Mouse (Mus musculus) forebrain, postnatal 0 days (tissue): ENCODE measurements at regions not wholly inside any gene's neighbourhood (a gene's known extent, or its start where the extent isn't known, plus 50 kb on each side); places are given as distances from the start of the nearest gene placed in this dataset.
"Not testable (repeated sequence)": the region's sequence is repeated elsewhere in the genome, so short reads cannot be mapped to it uniquely, and the experiment has no call there.

ENCODE experiments used
- ATAC-seq: fragments of 200-750 bp; cut with Nextera tagmentation; 2 replicates; pipeline ENCODE4 v1.8.0; 2017; ENCODE audit warnings: mild to moderate bottlenecking, moderate library complexity
- DNase-seq: peaks from one replicate; pipeline ENCODE4 v3.0.0-alpha.2; 2015
- H3K27ac ChIP-seq: fragments of 300-500 bp; sonication (generic); 2 replicates; pipeline ENCODE4 v1.5.1; 2014; ENCODE audit warnings: low read depth, mild to moderate bottlenecking, antibody characterized with exemption, low read length, moderate library complexity, mixed read lengths
- H3K27me3 ChIP-seq: fragments of 300-500 bp; sonication (generic); 2 replicates; pipeline ENCODE4 v1.6.1; 2014; ENCODE audit warnings: mild to moderate bottlenecking, low read length, mixed read lengths; ENCODE audit not compliant: insufficient read depth
- H3K36me3 ChIP-seq: fragments of 300-500 bp; sonication (generic); 2 replicates; pipeline ENCODE4 v1.6.1; 2014; ENCODE audit warnings: mild to moderate bottlenecking, moderate library complexity; ENCODE audit not compliant: insufficient read depth
- H3K4me1 ChIP-seq: fragments of 300-500 bp; sonication (generic); 2 replicates; pipeline ENCODE4 v1.6.1; 2014; ENCODE audit warnings: antibody characterized with exemption; ENCODE audit not compliant: insufficient read depth
- H3K4me2 ChIP-seq: fragments of 300-500 bp; sonication (generic); 2 replicates; pipeline ENCODE4 v1.6.1; 2014; ENCODE audit warnings: low read depth, mild to moderate bottlenecking, moderate library complexity
- H3K4me3 ChIP-seq: fragments of 300-500 bp; sonication (generic); 2 replicates; pipeline ENCODE4 v1.5.1; 2014; ENCODE audit warnings: low read depth, low read length, mixed read lengths
- H3K9ac ChIP-seq: fragments of 300-500 bp; sonication (generic); 2 replicates; pipeline ENCODE4 v1.6.1; 2014; ENCODE audit warnings: mild to moderate bottlenecking
- H3K9me3 ChIP-seq: fragments of 300-500 bp; sonication (generic); 2 replicates; pipeline ENCODE4 v1.6.1; 2016; ENCODE audit warnings: low read length
- CTCF ChIP-seq: sonication (generic); IDR thresholded peaks from 2 replicates; pipeline ENCODE4 v1.5.1; 2016; ENCODE audit warnings: antibody characterized with exemption, control low read depth, low read depth
- WGBS: fragments of 180-500 bp; shearing (Covaris S2); extraction: QIAGEN DNeasy Blood & Tissue Kit; methylation state at CpG from one replicate; pipeline ENCODE4 v1.1.7; 2014; 5-methylcytosine and 5-hydroxymethylcytosine counted together

- no peaks in the 10 kb centered on the region for H3K36me3 ChIP-seq
Observed at GRCm38 (mm10) chr15:32043207-32043606, 133.9 kb upstream of the Tas2r119 start.

GRCm38 (mm10) chr15:32043670-32044069 is 133.4 kb upstream of the Tas2r119 start:
- H3K4me2 ChIP-seq, H3K9me3 ChIP-seq, H3K27ac ChIP-seq, H3K9ac ChIP-seq, ATAC-seq, H3K36me3 ChIP-seq, H3K27me3 ChIP-seq, H3K4me3 ChIP-seq, H3K4me1 ChIP-seq, DNase-seq: not testable (repeated sequence)
- WGBS = 95% methylated on average over 1 of the region's 1 CpGs

More at GRCm38 (mm10) chr15:32043207-32043606, 133.9 kb upstream of the Tas2r119 start:
- no peaks in the 10 kb centered on the region for H3K9me3 ChIP-seq
- no peak overlapping the region for H3K27ac ChIP-seq
- no peak overlapping the region for H3K4me3 ChIP-seq
- H3K9ac ChIP-seq = no peak overlapping the region
- H3K4me1 ChIP-seq = no peaks in the 10 kb centered on the region
- DNase-seq (no peak), ATAC-seq (no peak)
- TF ChIP-seq CTCF = no peak
- no peaks in the 10 kb centered on the region for H3K27me3 ChIP-seq
- no peak overlapping the region for H3K4me2 ChIP-seq

- no peak for TF ChIP-seq CTCF
Observed at GRCm38 (mm10) chr15:32048836-32049235, 128.3 kb upstream of the Tas2r119 start.

GRCm38 (mm10) chr15:32061573-32061972 is 115.5 kb upstream of the Tas2r119 start:
- Histone ChIP-seq H3K4me1 (no peaks in the 10 kb centered on the region), H3K9me3 (no peaks in the 10 kb centered on the region), H3K9ac (no peak overlapping the region), H3K27me3 (no peaks in the 10 kb centered on the region), H3K4me2 (no peak overlapping the region), H3K4me3 (no peak overlapping the region), H3K36me3 (no peaks in the 10 kb centered on the region), H3K27ac (no peak overlapping the region)
- no peak for TF ChIP-seq CTCF
- peak; percentile 27 for DNase-seq
- WGBS = 64% methylated on average over 4 of the region's 4 CpGs
- peak; percentile 69; the same call in 1 of the 2 replicates for ATAC-seq

More at GRCm38 (mm10) chr15:32048836-32049235, 128.3 kb upstream of the Tas2r119 start:
- no peaks in the 10 kb centered on the region for H3K36me3 ChIP-seq
- 28% methylated on average over 5 of the region's 5 CpGs for WGBS
- no peak overlapping the region for H3K27ac ChIP-seq
- no peaks in the 10 kb centered on the region for H3K27me3 ChIP-seq
- DNase-seq (no peak), ATAC-seq (no peak)
- H3K9ac ChIP-seq = no peak overlapping the region
- H3K9me3 ChIP-seq = no peaks in the 10 kb centered on the region
- no peaks in the 10 kb centered on the region for H3K4me1 ChIP-seq
- no peak overlapping the region for H3K4me2 ChIP-seq
- H3K4me3 ChIP-seq = no peak overlapping the region

GRCm38 (mm10) chr15:32082109-32082508 is 95.0 kb upstream of the Tas2r119 start:
- no peak for ATAC-seq
- TF ChIP-seq CTCF = no peak
- no peak overlapping the region for H3K27ac ChIP-seq
- H3K4me2 ChIP-seq = no peak overlapping the region
- WGBS = 88% methylated on average over 4 of the region's 4 CpGs
- no peak overlapping the region for H3K4me3 ChIP-seq
- H3K36me3 ChIP-seq = no peaks in the 10 kb centered on the region
- no peaks in the 10 kb centered on the region for H3K27me3 ChIP-seq
- H3K9me3 ChIP-seq = no peaks in the 10 kb centered on the region
- H3K9ac ChIP-seq = no peak overlapping the region
- H3K4me1 ChIP-seq = no peaks in the 10 kb centered on the region
- no peak for DNase-seq

- WGBS = 47% methylated on average over 11 of the region's 11 CpGs
- TF ChIP-seq CTCF = no peak
- Histone ChIP-seq H3K4me2 (no peak overlapping the region), H3K27me3 (no peaks in the 10 kb centered on the region), H3K36me3 (no peaks in the 10 kb centered on the region), H3K9ac (no peak overlapping the region), H3K4me1 (no peaks in the 10 kb centered on the region), H3K27ac (no peak overlapping the region), H3K9me3 (no peaks in the 10 kb centered on the region), H3K4me3 (no peak overlapping the region)
- peak; percentile 5 for DNase-seq
- ATAC-seq = no peak
Observed at GRCm38 (mm10) chr15:32093889-32094288, 83.2 kb upstream of the Tas2r119 start.

GRCm38 (mm10) chr15:32095554-32095953 is 81.5 kb upstream of the Tas2r119 start:
- H3K4me3 ChIP-seq = no peak overlapping the region
- no peaks in the 10 kb centered on the region for H3K27me3 ChIP-seq
- H3K27ac ChIP-seq = no peak overlapping the region
- no peak overlapping the region for H3K9ac ChIP-seq
- DNase-seq = no peak
- H3K36me3 ChIP-seq = no peaks in the 10 kb centered on the region
- WGBS = 89% methylated on average over 1 of the region's 1 CpGs
- ATAC-seq = no peak
- no peak overlapping the region for H3K4me2 ChIP-seq
- no peaks in the 10 kb centered on the region for H3K9me3 ChIP-seq
- H3K4me1 ChIP-seq = no peaks in the 10 kb centered on the region
- no peak for TF ChIP-seq CTCF

GRCm38 (mm10) chr15:32110659-32111058 is 66.4 kb upstream of the Tas2r119 start:
- Histone ChIP-seq H3K4me2 (no peak overlapping the region), H3K4me1 (no peaks in the 10 kb centered on the region), H3K9me3 (no peaks in the 10 kb centered on the region), H3K9ac (no peak overlapping the region), H3K4me3 (no peak overlapping the region), H3K36me3 (no peaks in the 10 kb centered on the region), H3K27me3 (no peaks in the 10 kb centered on the region), H3K27ac (no peak overlapping the region)
- 88% methylated on average over 2 of the region's 2 CpGs for WGBS
- DNase-seq = no peak
- no peak for TF ChIP-seq CTCF
- no peak for ATAC-seq
